Mouse (Mus musculus): ENCODE data around the gene Man2a2. TPM values are rescaled to one million over a fixed set of nuclear protein-coding genes. Genes with fewer than 3 reads are reported as not detected.
A peak's percentile ranks its signal among the peaks of the same experiment; 100 is the strongest.

Man2a2 gene
- polyA plus RNA-seq, 1 experiment = 112 TPM

GRCm38 (mm10) chr7:80343270-80344018 lies 27.7 kb downstream of the Man2a2 start:
- peak overlapping the region; percentile 50 for H3K4me3 ChIP-seq (ENCODE audit: insufficient read depth, low read length)
- TF ChIP-seq POLR2A (IDR thresholded peaks at IDR 0.05; ENCODE audit: extremely low read depth, insufficient read depth, low read length) (no peak), CTCF (IDR thresholded peaks at IDR 0.05; ENCODE audit: extremely low read depth, insufficient read depth, low read length) (no peak)

GRCm38 (mm10) chr7:80342858-80343257 lies 28.3 kb downstream of the Man2a2 start, which contains the start of gene Hddc3:
Gene Hddc3, plus strand, starts transcription at chr7:80343104.
- Histone ChIP-seq H3K27ac (ENCODE audit: insufficient read depth, low read length) (peak within 1 kb of the TSS; percentile 9; the same call in 1 of the 2 replicates), H3K4me3 (ENCODE audit: insufficient read depth, low read length) (peak within 1 kb of the TSS; percentile 50), H3K4me1 (ENCODE audit: control insufficient read depth, insufficient read depth, low read length) (no peaks in the 10 kb centered on the region; the same call in none of the 2 replicates)
- TF ChIP-seq POLR2A (IDR thresholded peaks at IDR 0.05; ENCODE audit: extremely low read depth, insufficient read depth, low read length) (peak; percentile 88), CTCF (IDR thresholded peaks at IDR 0.05; ENCODE audit: extremely low read depth, insufficient read depth, low read length) (peak; percentile 67)

More at GRCm38 (mm10) chr7:80343270-80344018, 27.7 kb downstream of the Man2a2 start:
- Histone ChIP-seq H3K27ac (ENCODE audit: insufficient read depth, low read length) (peak overlapping the region; percentile 9; the same call in 1 of the 2 replicates), H3K4me1 (ENCODE audit: control insufficient read depth, insufficient read depth, low read length) (no peaks in the 10 kb centered on the region; the same call in none of the 2 replicates)

- TF ChIP-seq POLR2A (IDR thresholded peaks at IDR 0.05; ENCODE audit: extremely low read depth, insufficient read depth, low read length) (no peak), CTCF (IDR thresholded peaks at IDR 0.05; ENCODE audit: extremely low read depth, insufficient read depth, low read length) (no peak)
- H3K27ac ChIP-seq (ENCODE audit: insufficient read depth, low read length) = no peak overlapping the region
- no peak overlapping the region for H3K4me3 ChIP-seq (ENCODE audit: insufficient read depth, low read length)
- no peaks in the 10 kb centered on the region; the same call in none of the 2 replicates for H3K4me1 ChIP-seq (ENCODE audit: control insufficient read depth, insufficient read depth, low read length)
These were observed 29.4 kb downstream of the Man2a2 start for GRCm38 (mm10) chr7:80341793-80342192.

GRCm38 (mm10) chr7:80340793-80341192 lies 30.4 kb downstream of the Man2a2 start, which contains the start of gene Unc45a:
Gene Unc45a, minus strand, starts transcription at chr7:80341005.
- no peak within 1 kb of the TSS; the same call in 1 of the 2 replicates for H3K27ac ChIP-seq (ENCODE audit: insufficient read depth, low read length)
- no peaks in the 10 kb centered on the region; the same call in none of the 2 replicates for H3K4me1 ChIP-seq (ENCODE audit: control insufficient read depth, insufficient read depth, low read length)
- H3K4me3 ChIP-seq (ENCODE audit: insufficient read depth, low read length) = peak within 1 kb of the TSS; percentile 60
- TF ChIP-seq CTCF (IDR thresholded peaks at IDR 0.05; ENCODE audit: extremely low read depth, insufficient read depth, low read length) (peak; percentile 61), POLR2A (IDR thresholded peaks at IDR 0.05; ENCODE audit: extremely low read depth, insufficient read depth, low read length) (no peak)

GRCm38 (mm10) chr7:80339793-80340628 lies 31.2 kb downstream of the Man2a2 start:
- peak overlapping the region; percentile 60 for H3K4me3 ChIP-seq (ENCODE audit: insufficient read depth, low read length)
- H3K27ac ChIP-seq (ENCODE audit: insufficient read depth, low read length) = no peak overlapping the region; the same call in 1 of the 2 replicates
- TF ChIP-seq CTCF (IDR thresholded peaks at IDR 0.05; ENCODE audit: extremely low read depth, insufficient read depth, low read length) = peak; percentile 62
- peak; percentile 97 for TF ChIP-seq POLR2A (IDR thresholded peaks at IDR 0.05; ENCODE audit: extremely low read depth, insufficient read depth, low read length)
- no peaks in the 10 kb centered on the region; the same call in none of the 2 replicates for H3K4me1 ChIP-seq (ENCODE audit: control insufficient read depth, insufficient read depth, low read length)

- H3K4me3 ChIP-seq (ENCODE audit: insufficient read depth, low read length) = peak overlapping the region; percentile 60
- no peaks in the 10 kb centered on the region; the same call in none of the 2 replicates for H3K4me1 ChIP-seq (ENCODE audit: control insufficient read depth, insufficient read depth, low read length)
- H3K27ac ChIP-seq (ENCODE audit: insufficient read depth, low read length) = no peak overlapping the region
- no peak for TF ChIP-seq POLR2A (IDR thresholded peaks at IDR 0.05; ENCODE audit: extremely low read depth, insufficient read depth, low read length)
- no peak for TF ChIP-seq CTCF (IDR thresholded peaks at IDR 0.05; ENCODE audit: extremely low read depth, insufficient read depth, low read length)
These were observed 31.8 kb downstream of the Man2a2 start for GRCm38 (mm10) chr7:80339371-80339770.

GRCm38 (mm10) chr7:80336932-80337331 lies 34.2 kb downstream of the Man2a2 start:
- Histone ChIP-seq H3K4me1 (ENCODE audit: control insufficient read depth, insufficient read depth, low read length) (no peaks in the 10 kb centered on the region; the same call in 1 of the 2 replicates), H3K27ac (ENCODE audit: insufficient read depth, low read length) (no peak overlapping the region)

GRCm38 (mm10) chr7:80334848-80335247 lies 36.3 kb downstream of the Man2a2 start:
- Histone ChIP-seq H3K4me3 (ENCODE audit: insufficient read depth, low read length) (no peak overlapping the region), H3K4me1 (ENCODE audit: control insufficient read depth, insufficient read depth, low read length) (no peaks in the 10 kb centered on the region; the same call in 1 of the 2 replicates), H3K27ac (ENCODE audit: insufficient read depth, low read length) (no peak overlapping the region)
- no peak for TF ChIP-seq CTCF (IDR thresholded peaks at IDR 0.05; ENCODE audit: extremely low read depth, insufficient read depth, low read length)
- no peak for TF ChIP-seq POLR2A (IDR thresholded peaks at IDR 0.05; ENCODE audit: extremely low read depth, insufficient read depth, low read length)

More at GRCm38 (mm10) chr7:80336932-80337331, 34.2 kb downstream of the Man2a2 start:
- no peak for TF ChIP-seq CTCF (IDR thresholded peaks at IDR 0.05; ENCODE audit: extremely low read depth, insufficient read depth, low read length)
- no peak for TF ChIP-seq POLR2A (IDR thresholded peaks at IDR 0.05; ENCODE audit: extremely low read depth, insufficient read depth, low read length)
- H3K4me3 ChIP-seq (ENCODE audit: insufficient read depth, low read length) = no peak overlapping the region

- Histone ChIP-seq H3K4me1 (ENCODE audit: control insufficient read depth, insufficient read depth, low read length) (no peaks in the 10 kb centered on the region; the same call in 1 of the 2 replicates), H3K4me3 (ENCODE audit: insufficient read depth, low read length) (no peak overlapping the region), H3K27ac (ENCODE audit: insufficient read depth, low read length) (no peak overlapping the region)
- no peak for TF ChIP-seq POLR2A (IDR thresholded peaks at IDR 0.05; ENCODE audit: extremely low read depth, insufficient read depth, low read length)
- no peak for TF ChIP-seq CTCF (IDR thresholded peaks at IDR 0.05; ENCODE audit: extremely low read depth, insufficient read depth, low read length)
These were observed 39.7 kb downstream of the Man2a2 start for GRCm38 (mm10) chr7:80331433-80331832.

Measured in cortical plate, adult 2 months (tissue).